Mouse (Mus musculus): ENCODE data around the gene Trpv6.

- TF ChIP-seq CTCF (IDR thresholded peaks at IDR 0.05; ENCODE audit: low read depth, low read length) (no peak), POLR2A (IDR thresholded peaks at IDR 0.05; ENCODE audit: borderline replicate concordance, low read depth, low read length) (no peak)
Measured at GRCm38 (mm10) chr6:41684131-41684530, 47.9 kb upstream of the Trpv6 start, which contains the start of gene Llcfc1.

Data from bone marrow macrophage, adult 2 months (primary cell).